Mouse (Mus musculus): ENCODE data around the gene Plgrkt. TPM values are rescaled to one million over a fixed set of nuclear protein-coding genes. Genes with fewer than 3 reads are reported as not detected.
A peak's percentile ranks its signal among the peaks of the same experiment; 100 is the strongest.

The Plgrkt gene
- total and polyA plus RNA-seq, 3 experiments, result 117 to 145 TPM; not detected in 1

DNA sequence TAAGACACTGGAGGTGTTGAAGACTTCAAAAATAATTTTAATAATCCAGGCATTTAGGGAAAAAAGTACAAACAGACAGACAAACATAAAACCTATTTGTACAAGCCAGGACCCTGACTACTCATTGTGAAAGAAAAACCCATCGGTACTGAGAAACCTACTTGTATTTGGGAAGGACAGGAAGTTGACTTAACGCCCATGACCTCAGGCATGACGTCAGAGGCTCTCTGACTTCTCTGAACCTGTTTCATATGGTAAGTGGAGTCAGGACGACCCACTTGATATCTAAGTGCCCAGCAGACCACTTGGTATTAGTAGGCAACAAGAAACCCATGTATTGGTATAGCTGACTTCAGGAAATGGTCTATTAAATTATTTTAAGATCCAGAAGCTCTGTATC lies 24.1 kb upstream of the Plgrkt start:
- Histone ChIP-seq H3K9ac (ENCODE audit: control insufficient read depth, low read depth, low read length, poor library complexity, severe bottlenecking) (no peak overlapping the region), H3K36me3 (ENCODE audit: control insufficient read depth in 1 of 2, insufficient read depth in 2 of 2, low read length in 2 of 2) (peaks cover 0 to 3% of the 10 kb centered on the region in 2 experiments; a peak in 2 of 4 replicates), H3K9me3 (replicated peaks; ENCODE audit: insufficient read depth, low read length) (no peaks in the 10 kb centered on the region), H3K4me1 (ENCODE audit: control insufficient read depth in 1 of 2, insufficient read depth in 2 of 2, low read length in 2 of 2) (peaks cover 0 to 2% of the 10 kb centered on the region in 2 experiments; a peak in 1 of 4 replicates), H3K27me3 (ENCODE audit: control insufficient read depth in 1 of 2, insufficient read depth in 2 of 2, low read length in 2 of 2) (no peaks in the 10 kb centered on the region), H3K27ac (ENCODE audit: control insufficient read depth, low read depth, low read length) (no peak overlapping the region), H3K4me3 (ENCODE audit: control insufficient read depth in 1 of 2, insufficient read depth in 1 of 2, low read depth in 2 of 2, low read length in 2 of 2) (no peak overlapping the region), H3K79me2 (ENCODE audit: control insufficient read depth, insufficient read depth, low read length, poor library complexity) (no peaks in the 10 kb centered on the region)
- no peak for DNase-seq (ENCODE audit: low read depth, low spot score)
- no peak for TF ChIP-seq GABPA (IDR thresholded peaks at IDR 0.05; ENCODE audit: low read depth, low read length)
- no peak for TF ChIP-seq MYC (IDR thresholded peaks at IDR 0.05; ENCODE audit: low read depth, low read length)
- no peak for TF ChIP-seq BHLHE40 (IDR thresholded peaks at IDR 0.05; ENCODE audit: borderline replicate concordance, low read depth, low read length)
- no peak for TF ChIP-seq TAL1 (IDR thresholded peaks at IDR 0.05; ENCODE audit: low read length)

DNA sequence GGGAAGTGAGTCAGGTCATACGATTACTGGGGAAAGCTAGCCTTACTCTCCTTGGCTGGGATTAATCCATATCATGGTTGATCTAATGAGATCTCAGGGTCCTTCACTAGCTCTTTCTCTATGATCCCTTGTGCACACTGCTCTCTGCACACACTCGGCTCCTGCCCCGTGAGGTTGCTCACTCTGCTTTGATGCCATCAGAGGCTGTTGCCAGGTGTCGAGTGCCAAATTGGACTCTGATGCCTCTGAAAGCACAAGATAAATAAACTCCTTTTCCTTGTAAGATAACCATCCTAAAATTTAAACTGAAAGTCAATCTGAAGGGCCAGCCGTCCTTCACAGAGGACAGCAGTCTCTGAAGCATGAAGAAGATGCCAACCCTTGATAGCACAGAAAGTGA lies 23.3 kb upstream of the Plgrkt start:
- Histone ChIP-seq H3K4me3 (ENCODE audit: control insufficient read depth in 1 of 2, insufficient read depth in 1 of 2, low read depth in 2 of 2, low read length in 2 of 2) (no peak overlapping the region), H3K9me3 (replicated peaks; ENCODE audit: insufficient read depth, low read length) (no peaks in the 10 kb centered on the region), H3K36me3 (ENCODE audit: control insufficient read depth in 1 of 2, insufficient read depth in 2 of 2, low read length in 2 of 2) (peaks cover under 1 to 2% of the 10 kb centered on the region in 2 experiments; a peak in 2 of 4 replicates), H3K4me1 (ENCODE audit: control insufficient read depth in 1 of 2, insufficient read depth in 2 of 2, low read length in 2 of 2) (peaks cover 0 to 1% of the 10 kb centered on the region in 2 experiments; a peak in 2 of 4 replicates), H3K9ac (ENCODE audit: control insufficient read depth, low read depth, low read length, poor library complexity, severe bottlenecking) (no peak overlapping the region), H3K27me3 (ENCODE audit: control insufficient read depth in 1 of 2, insufficient read depth in 2 of 2, low read length in 2 of 2) (no peaks in the 10 kb centered on the region), H3K27ac (ENCODE audit: control insufficient read depth, low read depth, low read length) (no peak overlapping the region), H3K79me2 (ENCODE audit: control insufficient read depth, insufficient read depth, low read length, poor library complexity) (no peaks in the 10 kb centered on the region)
- DNase-seq (ENCODE audit: low read depth, low spot score), result no peak
- TF ChIP-seq GATA1 (IDR thresholded peaks at IDR 0.05; ENCODE audit: low read depth, low read length) (0 out of 2 replicates have a peak, but pooled peaks have one; percentile 10), NELFE (IDR thresholded peaks at IDR 0.05; ENCODE audit: low read depth, low read length) (no peak)

DNA sequence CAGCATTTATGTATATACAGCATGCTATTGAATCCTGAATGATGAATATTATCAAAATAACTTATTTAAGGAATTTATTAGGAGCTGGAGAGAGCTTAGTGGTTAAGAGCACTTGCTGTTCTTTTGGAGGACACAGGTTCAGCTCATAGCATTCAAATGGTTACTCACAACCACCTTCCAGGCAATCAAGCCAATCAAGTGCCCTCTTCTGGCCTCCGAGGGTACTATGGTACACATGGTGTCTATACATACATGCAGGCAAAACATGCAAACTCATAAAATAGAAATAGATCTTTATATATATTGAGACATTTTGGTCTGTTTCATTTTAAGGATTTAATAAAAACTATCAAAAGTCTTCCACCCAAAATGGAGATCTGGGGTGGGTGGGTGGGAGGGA lies 21.6 kb upstream of the Plgrkt start:
- H3K27ac ChIP-seq (ENCODE audit: control insufficient read depth, low read depth, low read length), result no peak overlapping the region
- no peaks in the 10 kb centered on the region for H3K79me2 ChIP-seq (ENCODE audit: control insufficient read depth, insufficient read depth, low read length, poor library complexity)
- no peaks in the 10 kb centered on the region for H3K27me3 ChIP-seq (ENCODE audit: control insufficient read depth in 1 of 2, insufficient read depth in 2 of 2, low read length in 2 of 2)
- H3K9ac ChIP-seq (ENCODE audit: control insufficient read depth, low read depth, low read length, poor library complexity, severe bottlenecking), result no peak overlapping the region
- no peak overlapping the region for H3K4me3 ChIP-seq (ENCODE audit: control insufficient read depth in 1 of 2, insufficient read depth in 1 of 2, low read depth in 2 of 2, low read length in 2 of 2)
- H3K36me3 ChIP-seq (ENCODE audit: control insufficient read depth in 1 of 2, insufficient read depth in 2 of 2, low read length in 2 of 2), result peaks cover 4 to 17% of the 10 kb centered on the region in 2 experiments; a peak in 3 of 4 replicates
- peaks cover 14 to 18% of the 10 kb centered on the region in 2 experiments for H3K4me1 ChIP-seq (ENCODE audit: control insufficient read depth in 1 of 2, insufficient read depth in 2 of 2, low read length in 2 of 2)
- no peaks in the 10 kb centered on the region for H3K9me3 ChIP-seq (replicated peaks; ENCODE audit: insufficient read depth, low read length)
- peak; percentile 57 for DNase-seq (ENCODE audit: low read depth, low spot score)
- peak; percentile 40; the same call in 1 of the 2 replicates for TF ChIP-seq MYC (IDR thresholded peaks at IDR 0.05; ENCODE audit: low read depth, low read length)
- no peak for TF ChIP-seq ZMIZ1 (IDR thresholded peaks at IDR 0.05; ENCODE audit: low read depth, low read length)
- no peak for TF ChIP-seq NRF1 (IDR thresholded peaks at IDR 0.05; ENCODE audit: insufficient read depth, low read depth, low read length, poor library complexity, severe bottlenecking)
- no peak for TF ChIP-seq TBP (IDR thresholded peaks at IDR 0.05; ENCODE audit: low read depth, low read length)
- TF ChIP-seq CHD2 (IDR thresholded peaks at IDR 0.05; ENCODE audit: low read length), result no peak
- no peak for TF ChIP-seq CHD1 (IDR thresholded peaks at IDR 0.05; ENCODE audit: low read depth, low read length)
- no peak for TF ChIP-seq ETS1 (IDR thresholded peaks at IDR 0.05; ENCODE audit: low read depth, low read length)
- TF ChIP-seq ZNF384 (IDR thresholded peaks at IDR 0.05; ENCODE audit: low read depth, low read length), result no peak
- no peak for TF ChIP-seq GABPA (IDR thresholded peaks at IDR 0.05; ENCODE audit: low read depth, low read length)
- no peak for TF ChIP-seq MXI1 (IDR thresholded peaks at IDR 0.05; ENCODE audit: low read depth, low read length)
- TF ChIP-seq EP300 (IDR thresholded peaks at IDR 0.05; ENCODE audit: low read depth in 1 of 2, low read length in 2 of 2), result no peak
- TF ChIP-seq CTCF (IDR thresholded peaks at IDR 0.05 in 2 of 3, conservative IDR thresholded peaks at IDR 0.05 in 1 of 3; ENCODE audit: control insufficient read depth in 1 of 3, insufficient read depth in 1 of 3, low read depth in 2 of 3, low read length in 3 of 3, poor library complexity in 1 of 3, severe bottlenecking in 1 of 3), result peak; percentile 42 to 57 (median 48)
- TF ChIP-seq TAL1 (IDR thresholded peaks at IDR 0.05; ENCODE audit: low read length), result no peak
- no peak for TF ChIP-seq MAZ (IDR thresholded peaks at IDR 0.05; ENCODE audit: low read depth, low read length)
- no peak for TF ChIP-seq POLR2A (IDR thresholded peaks at IDR 0.05; ENCODE audit: control insufficient read depth in 1 of 2, insufficient read depth in 1 of 2, low read depth in 1 of 2, low read length in 2 of 2, poor library complexity in 1 of 2)
- TF ChIP-seq MEF2A (IDR thresholded peaks at IDR 0.05; ENCODE audit: extremely low read depth, insufficient replicate concordance, low read depth, low read length, poor library complexity, severe bottlenecking), result no peak
- TF ChIP-seq HCFC1 (IDR thresholded peaks at IDR 0.05; ENCODE audit: low read depth, low read length), result no peak
- TF ChIP-seq E2F4 (IDR thresholded peaks at IDR 0.05; ENCODE audit: borderline replicate concordance, low read depth, low read length), result no peak
- TF ChIP-seq MYB (IDR thresholded peaks at IDR 0.05; ENCODE audit: low read depth, low read length), result no peak
- peak; percentile 24 for TF ChIP-seq RAD21 (IDR thresholded peaks at IDR 0.05; ENCODE audit: low read depth, low read length)
- TF ChIP-seq SMC3 (IDR thresholded peaks at IDR 0.05; ENCODE audit: low read depth, low read length), result peak; percentile 56
- no peak for TF ChIP-seq ELF1 (IDR thresholded peaks at IDR 0.05; ENCODE audit: low read depth, low read length)
- no peak for TF ChIP-seq JUND (IDR thresholded peaks at IDR 0.05; ENCODE audit: low read depth, low read length)
- no peak for TF ChIP-seq BHLHE40 (IDR thresholded peaks at IDR 0.05; ENCODE audit: borderline replicate concordance, low read depth, low read length)
- TF ChIP-seq GATA1 (IDR thresholded peaks at IDR 0.05; ENCODE audit: low read depth, low read length), result no peak
